Mouse (Mus musculus): ENCODE measurements around the gene Rasl10b. TPM values are rescaled to one million over a fixed set of nuclear protein-coding genes. Genes with fewer than 3 reads are reported as not detected.

The Rasl10b gene
- polyA plus RNA-seq, 1 experiment from 2014 or later: 24.0 TPM

DNA sequence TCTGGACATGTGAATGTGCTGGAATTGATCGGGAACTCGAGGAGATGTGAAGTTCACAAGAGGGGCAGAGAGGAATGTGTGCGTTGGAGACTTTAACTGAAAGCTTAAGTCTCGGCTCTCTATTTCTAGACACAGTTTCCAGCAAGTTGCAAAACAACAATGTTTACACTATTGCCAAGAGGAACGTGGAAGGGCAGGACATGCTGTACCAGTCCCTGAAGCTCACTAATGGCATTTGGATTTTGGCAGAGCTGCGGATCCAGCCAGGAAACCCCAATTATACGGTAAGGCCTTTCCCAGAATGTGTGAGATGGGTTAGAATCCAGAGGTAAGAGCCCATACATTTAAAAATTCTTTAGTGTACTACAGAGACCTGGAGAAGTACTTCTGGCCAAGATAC, 11.3 kb upstream of the Rasl10b start:
- Histone ChIP-seq H3K4me2 (ENCODE audit: low read depth, low read length) (no peak overlapping the region), H3K27ac (ENCODE audit: low read depth, low read length) (no peak overlapping the region), H3K27me3 (ENCODE audit: control insufficient read depth, insufficient read depth, low read length) (no peaks in the 10 kb centered on the region), H3K9me3 (ENCODE audit: control insufficient read depth, low read length) (no peaks in the 10 kb centered on the region), H3K4me1 (ENCODE audit: control insufficient read depth, insufficient read depth, low read length) (no peaks in the 10 kb centered on the region), H3K9ac (replicated peaks; ENCODE audit: low read depth, low read length) (no peak overlapping the region), H3K36me3 (ENCODE audit: control insufficient read depth, insufficient read depth, low read length) (peaks cover 37% of the 10 kb centered on the region), H3K4me3 (ENCODE audit: low read depth, low read length) (no peak overlapping the region)
- no peak for ATAC-seq (ENCODE audit: low read depth)
- WGBS: 94% methylated on average over 7 of the region's 7 CpGs

DNA sequence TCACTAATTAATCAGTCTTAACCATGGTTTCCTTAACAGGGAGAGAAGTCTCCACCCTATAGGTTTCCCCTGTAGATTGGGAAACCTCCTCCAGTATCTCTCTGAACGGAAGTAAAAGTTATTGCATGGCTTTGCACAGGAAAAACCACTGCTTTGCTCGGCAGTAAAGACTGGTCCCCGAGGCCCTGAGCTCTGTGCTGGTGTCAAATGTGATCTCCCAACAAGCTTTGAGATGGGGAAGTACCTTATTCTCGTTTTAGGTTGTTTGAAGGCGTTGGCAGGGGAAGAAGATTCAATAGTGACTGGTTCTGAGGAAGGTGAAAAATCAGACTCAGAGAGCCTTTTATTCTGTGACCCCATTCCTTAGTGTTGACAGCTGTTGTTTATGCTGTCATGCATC, 10.2 kb upstream of the Rasl10b start:
- peaks cover 41% of the 10 kb centered on the region for H3K36me3 ChIP-seq (ENCODE audit: control insufficient read depth, insufficient read depth, low read length)
- H3K4me2 ChIP-seq (ENCODE audit: low read depth, low read length): no peak overlapping the region
- H3K4me3 ChIP-seq (ENCODE audit: low read depth, low read length): no peak overlapping the region
- H3K27me3 ChIP-seq (ENCODE audit: control insufficient read depth, insufficient read depth, low read length): no peaks in the 10 kb centered on the region
- no peak for ATAC-seq (ENCODE audit: low read depth)
- WGBS: 85% methylated on average over 5 of the region's 5 CpGs
- H3K9ac ChIP-seq (replicated peaks; ENCODE audit: low read depth, low read length): no peak overlapping the region
- no peak overlapping the region for H3K27ac ChIP-seq (ENCODE audit: low read depth, low read length)
- no peaks in the 10 kb centered on the region for H3K9me3 ChIP-seq (ENCODE audit: control insufficient read depth, low read length)
- H3K4me1 ChIP-seq (ENCODE audit: control insufficient read depth, insufficient read depth, low read length): no peaks in the 10 kb centered on the region

DNA sequence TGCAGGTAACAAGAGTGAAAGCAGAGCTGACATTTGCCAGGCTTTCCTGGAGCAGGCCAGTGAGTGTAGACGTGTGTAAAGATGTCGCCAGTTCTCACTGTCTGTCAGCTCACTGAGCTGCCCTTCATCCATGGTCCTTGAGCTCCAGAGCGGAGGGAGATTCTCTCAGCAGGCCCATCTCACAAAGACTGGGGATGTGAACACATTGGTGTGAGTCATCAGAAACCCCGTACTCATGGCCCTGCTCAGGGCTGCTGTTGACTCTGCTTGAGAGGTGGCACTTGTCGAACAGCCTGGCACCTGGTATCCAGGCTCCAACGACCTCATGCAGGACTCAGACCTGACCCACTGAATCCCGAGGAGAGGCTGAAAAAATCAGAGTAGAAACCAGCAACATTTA, 5.2 kb upstream of the Rasl10b start:
- no peak overlapping the region for H3K9ac ChIP-seq (replicated peaks; ENCODE audit: low read depth, low read length)
- no peak for ATAC-seq (ENCODE audit: low read depth)
- no peaks in the 10 kb centered on the region for H3K9me3 ChIP-seq (ENCODE audit: control insufficient read depth, low read length)
- peaks cover 23% of the 10 kb centered on the region for H3K36me3 ChIP-seq (ENCODE audit: control insufficient read depth, insufficient read depth, low read length)
- 93% methylated on average over 7 of the region's 7 CpGs for WGBS
- H3K4me1 ChIP-seq (ENCODE audit: control insufficient read depth, insufficient read depth, low read length): no peaks in the 10 kb centered on the region
- H3K27ac ChIP-seq (ENCODE audit: low read depth, low read length): no peak overlapping the region
- no peaks in the 10 kb centered on the region for H3K27me3 ChIP-seq (ENCODE audit: control insufficient read depth, insufficient read depth, low read length)
- H3K4me3 ChIP-seq (ENCODE audit: low read depth, low read length): no peak overlapping the region
- no peak overlapping the region for H3K4me2 ChIP-seq (ENCODE audit: low read depth, low read length)

DNA sequence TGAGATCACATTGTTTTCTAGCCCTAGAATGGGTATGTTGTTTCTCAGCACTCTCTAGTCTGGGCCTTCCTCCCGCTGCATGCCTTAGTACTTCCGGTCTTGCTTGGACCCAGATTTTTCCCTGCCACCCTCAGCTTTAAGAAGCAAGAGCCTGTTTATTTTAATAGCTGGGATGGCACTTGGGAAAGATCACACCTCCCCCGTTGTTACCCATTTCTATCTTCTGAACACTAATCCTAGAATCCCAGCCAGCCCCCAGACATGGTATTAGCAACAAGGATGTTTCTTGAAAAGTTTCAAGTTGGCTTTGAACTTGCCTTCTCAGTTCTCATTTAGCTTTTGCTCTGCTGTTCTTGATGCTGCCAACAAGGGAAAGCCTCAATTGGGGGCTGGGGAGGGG, 2.5 kb upstream of the Rasl10b start:
- Histone ChIP-seq H3K9ac (replicated peaks; ENCODE audit: low read depth, low read length) (no peak overlapping the region), H3K4me1 (ENCODE audit: control insufficient read depth, insufficient read depth, low read length) (peaks cover 11% of the 10 kb centered on the region), H3K27me3 (ENCODE audit: control insufficient read depth, insufficient read depth, low read length) (no peaks in the 10 kb centered on the region), H3K4me3 (ENCODE audit: low read depth, low read length) (no peak overlapping the region), H3K4me2 (ENCODE audit: low read depth, low read length) (no peak overlapping the region), H3K27ac (ENCODE audit: low read depth, low read length) (no peak overlapping the region), H3K9me3 (ENCODE audit: control insufficient read depth, low read length) (no peaks in the 10 kb centered on the region), H3K36me3 (ENCODE audit: control insufficient read depth, insufficient read depth, low read length) (peaks cover 18% of the 10 kb centered on the region)
- ATAC-seq (ENCODE audit: low read depth): no peak
- WGBS: 67% methylated on average over 3 of the region's 3 CpGs

DNA sequence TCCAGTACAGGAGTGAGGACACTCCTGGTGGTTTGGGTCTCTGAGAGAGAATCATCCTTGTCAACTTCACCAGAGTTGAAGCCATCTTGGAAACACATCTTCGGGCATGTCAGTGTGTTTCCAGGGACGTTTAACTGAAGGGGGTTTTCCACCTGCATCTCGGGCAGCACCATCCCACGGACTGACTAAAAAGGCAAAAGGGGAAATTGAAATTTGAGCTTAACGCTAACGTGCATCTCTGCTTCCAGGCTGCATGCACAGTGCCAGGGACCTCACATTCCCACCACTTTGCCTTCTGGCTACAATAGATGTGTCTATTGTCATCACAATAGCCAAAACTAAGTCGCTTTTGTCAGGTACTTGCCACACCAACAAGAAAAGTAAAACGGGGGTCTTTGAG, 695 bp upstream of the Rasl10b start:
- WGBS: 56% methylated on average over 8 of the region's 8 CpGs
- H3K36me3 ChIP-seq (ENCODE audit: control insufficient read depth, insufficient read depth, low read length): peaks cover 9% of the 10 kb centered on the region
- no peaks in the 10 kb centered on the region for H3K27me3 ChIP-seq (ENCODE audit: control insufficient read depth, insufficient read depth, low read length)
- peaks cover 11% of the 10 kb centered on the region for H3K4me1 ChIP-seq (ENCODE audit: control insufficient read depth, insufficient read depth, low read length)
- ATAC-seq (ENCODE audit: low read depth): no peak
- no peaks in the 10 kb centered on the region for H3K9me3 ChIP-seq (ENCODE audit: control insufficient read depth, low read length)
- no peak overlapping the region for H3K27ac ChIP-seq (ENCODE audit: low read depth, low read length)
- no peak overlapping the region for H3K4me2 ChIP-seq (ENCODE audit: low read depth, low read length)
- H3K9ac ChIP-seq (replicated peaks; ENCODE audit: low read depth, low read length): no peak overlapping the region
- no peak overlapping the region for H3K4me3 ChIP-seq (ENCODE audit: low read depth, low read length)

DNA sequence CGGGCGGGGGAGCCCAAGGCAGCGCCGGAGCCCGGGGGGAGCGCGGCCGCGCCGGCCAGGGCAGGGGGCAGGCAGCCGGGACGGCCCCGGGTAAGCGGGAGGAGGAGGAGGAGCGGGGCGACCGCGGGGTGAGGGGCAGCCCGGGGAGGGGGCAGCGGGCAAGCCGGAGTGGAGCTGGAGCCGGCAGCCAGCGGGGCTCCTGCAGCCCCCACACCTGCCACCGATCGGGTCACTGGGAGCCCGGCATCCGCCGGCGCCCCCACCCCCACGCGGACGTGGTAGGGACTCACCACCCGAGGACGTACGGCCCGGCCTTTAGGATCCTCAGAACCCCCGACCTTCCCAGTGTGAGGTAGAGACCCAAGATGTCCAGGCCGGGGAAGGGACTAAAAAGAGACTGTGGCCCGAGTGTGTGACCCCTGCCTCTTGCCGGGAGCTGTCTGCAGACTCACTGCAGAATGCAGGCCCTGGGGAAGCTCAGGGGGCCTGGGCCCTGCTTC, 905 bp downstream of the Rasl10b start:
- WGBS: under 1% methylated on average over 32 of the region's 40 CpGs
- Histone ChIP-seq H3K36me3 (ENCODE audit: control insufficient read depth, insufficient read depth, low read length) (no peaks in the 10 kb centered on the region), H3K4me3 (ENCODE audit: low read depth, low read length) (peak overlapping the region; percentile 96), H3K27ac (ENCODE audit: low read depth, low read length) (peak overlapping the region; percentile 49), H3K27me3 (ENCODE audit: control insufficient read depth, insufficient read depth, low read length) (no peaks in the 10 kb centered on the region), H3K4me1 (ENCODE audit: control insufficient read depth, insufficient read depth, low read length) (peaks cover 11% of the 10 kb centered on the region), H3K4me2 (ENCODE audit: low read depth, low read length) (peak overlapping the region; percentile 83), H3K9me3 (ENCODE audit: control insufficient read depth, low read length) (no peaks in the 10 kb centered on the region), H3K9ac (replicated peaks; ENCODE audit: low read depth, low read length) (peak overlapping the region; percentile 98)
- peak; percentile 59 for ATAC-seq (ENCODE audit: low read depth)

DNA sequence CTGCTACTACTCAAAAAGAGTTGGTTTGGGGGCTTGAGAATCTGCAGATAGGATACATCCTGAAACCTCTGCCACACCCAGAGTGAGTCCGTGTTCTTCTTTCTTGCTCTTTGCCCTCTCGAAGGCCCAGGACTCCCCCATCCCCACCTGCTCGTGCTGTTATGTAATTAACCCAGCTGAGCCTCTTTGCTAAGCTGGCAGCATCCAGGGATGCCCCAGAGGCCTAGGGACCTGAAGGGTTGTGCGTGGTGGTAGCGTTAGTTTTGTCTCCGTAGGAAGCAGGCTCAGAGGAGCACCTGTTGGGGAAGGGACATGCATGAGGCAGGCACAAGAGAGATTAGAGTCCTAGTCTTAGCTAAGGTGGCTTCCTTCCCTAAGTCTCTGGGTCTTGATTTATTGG, 1.6 kb downstream of the Rasl10b start:
- H3K27me3 ChIP-seq (ENCODE audit: control insufficient read depth, insufficient read depth, low read length): no peaks in the 10 kb centered on the region
- H3K9me3 ChIP-seq (ENCODE audit: control insufficient read depth, low read length): no peaks in the 10 kb centered on the region
- no peak for ATAC-seq (ENCODE audit: low read depth)
- 25% methylated on average over 6 of the region's 6 CpGs for WGBS
- H3K4me1 ChIP-seq (ENCODE audit: control insufficient read depth, insufficient read depth, low read length): peaks cover 11% of the 10 kb centered on the region
- no peaks in the 10 kb centered on the region for H3K36me3 ChIP-seq (ENCODE audit: control insufficient read depth, insufficient read depth, low read length)
- peak overlapping the region; percentile 96 for H3K4me3 ChIP-seq (ENCODE audit: low read depth, low read length)
- H3K27ac ChIP-seq (ENCODE audit: low read depth, low read length): no peak overlapping the region
- H3K9ac ChIP-seq (replicated peaks; ENCODE audit: low read depth, low read length): peak overlapping the region; percentile 98; the same call in 1 of the 2 replicates
- H3K4me2 ChIP-seq (ENCODE audit: low read depth, low read length): peak overlapping the region; percentile 83

DNA sequence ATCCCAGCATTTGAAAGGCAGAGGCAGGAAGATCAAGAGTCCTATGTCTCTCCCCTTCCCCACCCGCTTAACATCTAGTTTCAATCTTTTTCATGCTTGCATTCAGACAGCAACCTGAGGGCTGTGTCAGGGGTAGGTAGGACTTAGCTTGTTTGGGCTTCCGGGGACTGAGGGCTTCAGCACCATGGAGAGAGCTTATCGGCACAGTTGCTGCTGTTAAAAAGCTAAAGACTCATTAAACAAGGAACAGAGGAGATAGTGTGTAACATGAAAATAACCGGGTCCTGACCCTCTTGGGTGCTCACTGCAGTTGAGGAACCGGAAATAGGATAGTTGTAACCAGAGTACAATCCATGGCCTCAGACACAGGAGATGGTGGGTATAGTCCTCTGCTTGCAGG, 8.1 kb downstream of the Rasl10b start:
- no peak overlapping the region for H3K27ac ChIP-seq (ENCODE audit: low read depth, low read length)
- H3K36me3 ChIP-seq (ENCODE audit: control insufficient read depth, insufficient read depth, low read length): no peaks in the 10 kb centered on the region
- no peaks in the 10 kb centered on the region for H3K4me1 ChIP-seq (ENCODE audit: control insufficient read depth, insufficient read depth, low read length)
- no peak overlapping the region for H3K4me2 ChIP-seq (ENCODE audit: low read depth, low read length)
- no peak overlapping the region for H3K4me3 ChIP-seq (ENCODE audit: low read depth, low read length)
- no peak overlapping the region for H3K9ac ChIP-seq (replicated peaks; ENCODE audit: low read depth, low read length)
- no peak for ATAC-seq (ENCODE audit: low read depth)
- no peaks in the 10 kb centered on the region for H3K9me3 ChIP-seq (ENCODE audit: control insufficient read depth, low read length)
- peaks cover 3% of the 10 kb centered on the region; the same call in 1 of the 2 replicates for H3K27me3 ChIP-seq (ENCODE audit: control insufficient read depth, insufficient read depth, low read length)
- 20% methylated on average over 5 of the region's 5 CpGs for WGBS

DNA sequence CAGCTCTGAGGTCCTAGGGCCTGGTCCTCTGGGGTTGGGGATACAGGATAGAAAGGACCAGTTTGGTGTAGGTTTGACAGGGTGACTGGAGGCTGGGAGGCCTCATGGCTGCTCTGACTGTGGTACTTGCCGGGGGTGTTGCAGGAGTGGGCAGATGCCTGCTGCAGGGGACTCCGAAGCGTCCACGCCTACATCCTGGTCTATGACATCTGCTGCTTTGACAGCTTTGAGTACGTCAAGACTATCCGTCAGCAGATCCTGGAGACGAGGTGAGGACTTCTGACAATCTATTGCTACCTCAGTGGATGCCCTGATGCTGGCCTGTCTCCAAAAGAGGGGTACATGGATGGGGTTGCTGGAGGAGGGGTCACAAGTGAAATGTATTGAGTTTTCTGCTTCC, 8.8 kb downstream of the Rasl10b start:
- no peak overlapping the region for H3K4me3 ChIP-seq (ENCODE audit: low read depth, low read length)
- no peak for ATAC-seq (ENCODE audit: low read depth)
- no peaks in the 10 kb centered on the region for H3K9me3 ChIP-seq (ENCODE audit: control insufficient read depth, low read length)
- H3K4me2 ChIP-seq (ENCODE audit: low read depth, low read length): no peak overlapping the region
- H3K9ac ChIP-seq (replicated peaks; ENCODE audit: low read depth, low read length): no peak overlapping the region
- 85% methylated on average over 7 of the region's 7 CpGs for WGBS
- H3K27me3 ChIP-seq (ENCODE audit: control insufficient read depth, insufficient read depth, low read length): peaks cover 3% of the 10 kb centered on the region; the same call in 1 of the 2 replicates
- H3K36me3 ChIP-seq (ENCODE audit: control insufficient read depth, insufficient read depth, low read length): no peaks in the 10 kb centered on the region
- H3K27ac ChIP-seq (ENCODE audit: low read depth, low read length): no peak overlapping the region
- no peaks in the 10 kb centered on the region for H3K4me1 ChIP-seq (ENCODE audit: control insufficient read depth, insufficient read depth, low read length)
